Mouse (Mus musculus) gonadal fat pad, adult 2 months (tissue): ENCODE measurements around the gene Il11ra1. TPM values are rescaled to one million over a fixed set of nuclear protein-coding genes. Genes with fewer than 3 reads are reported as not detected.
"Not testable (repeated sequence)": the region's sequence is repeated elsewhere in the genome, so short reads cannot be mapped to it uniquely, and the experiment has no call there.

ENCODE experiments used
- DNase-seq: peaks from one replicate; pipeline ENCODE4 v3.0.0-alpha.2; 2012; ENCODE audit warnings: low read depth
- polyA plus RNA-seq: library from polyadenylated mRNA; depleted of rRNA; stranded (reverse); fragments of >200 nt; gene quantifications from 2 replicates; pipeline ENCODE4 v1.2.3, GENCODE M21; 2012; rRNA removed

The Il11ra1 gene
- polyA plus RNA-seq, 1 experiment: 81.0 TPM

DNA sequence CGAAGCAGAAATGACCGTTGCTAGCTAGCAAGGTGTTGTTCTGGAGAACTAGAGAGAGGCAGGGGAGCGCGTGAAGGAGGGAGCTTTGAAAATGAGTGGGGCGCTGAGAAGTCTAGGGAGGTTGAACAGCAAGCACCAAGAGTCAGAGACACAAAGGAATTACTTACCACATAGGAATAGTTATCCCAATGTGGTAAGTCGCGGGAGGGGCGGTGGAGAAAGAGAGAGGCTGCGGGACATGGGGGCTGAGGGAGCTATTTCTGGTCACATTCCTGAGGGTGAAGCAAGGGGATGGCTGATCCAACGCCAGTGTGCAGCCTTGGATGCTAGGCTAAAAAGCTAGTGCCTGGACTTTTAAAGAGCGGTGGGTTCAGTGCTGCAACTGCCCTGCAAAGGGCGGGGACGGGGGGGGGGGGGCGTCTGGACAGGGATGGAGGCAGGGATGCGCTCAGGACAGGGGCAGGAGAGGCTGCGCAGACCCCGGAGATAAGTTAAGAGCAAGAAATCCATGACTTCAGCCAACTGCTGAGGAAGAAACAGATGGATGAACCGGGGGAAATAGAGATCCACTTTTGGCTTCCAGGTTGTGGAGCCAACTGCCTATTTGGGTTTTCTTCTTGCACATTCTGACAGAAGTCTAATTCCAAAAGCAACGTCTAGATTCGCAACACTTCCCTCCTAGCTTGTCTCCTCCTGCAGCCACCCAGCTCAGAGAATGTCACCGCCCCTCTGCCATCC lies 82.1 kb downstream of the Il11ra1 start:
- DNase-seq: not testable (repeated sequence)

DNA sequence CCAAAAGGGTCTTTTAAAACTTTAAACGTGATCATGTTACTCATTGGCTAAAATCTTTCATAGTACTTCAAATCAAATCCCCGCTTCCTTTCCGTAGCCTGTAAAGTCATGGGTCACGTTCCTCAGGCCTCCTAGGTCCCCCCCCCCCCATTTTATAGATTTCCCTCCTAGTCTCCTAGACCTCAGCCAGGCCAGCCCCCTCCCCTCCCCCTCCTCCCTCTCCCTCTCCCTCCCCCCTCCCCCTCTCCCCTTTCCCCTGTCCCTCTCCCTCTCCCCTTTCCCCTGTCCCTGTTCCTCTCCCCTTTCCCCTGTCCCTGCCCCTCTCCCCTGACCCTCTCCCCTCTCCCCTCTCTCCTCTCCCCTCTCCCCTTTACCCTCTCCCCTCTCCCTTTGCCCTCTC lies 82.9 kb downstream of the Il11ra1 start:
- not testable (repeated sequence) for DNase-seq

DNA sequence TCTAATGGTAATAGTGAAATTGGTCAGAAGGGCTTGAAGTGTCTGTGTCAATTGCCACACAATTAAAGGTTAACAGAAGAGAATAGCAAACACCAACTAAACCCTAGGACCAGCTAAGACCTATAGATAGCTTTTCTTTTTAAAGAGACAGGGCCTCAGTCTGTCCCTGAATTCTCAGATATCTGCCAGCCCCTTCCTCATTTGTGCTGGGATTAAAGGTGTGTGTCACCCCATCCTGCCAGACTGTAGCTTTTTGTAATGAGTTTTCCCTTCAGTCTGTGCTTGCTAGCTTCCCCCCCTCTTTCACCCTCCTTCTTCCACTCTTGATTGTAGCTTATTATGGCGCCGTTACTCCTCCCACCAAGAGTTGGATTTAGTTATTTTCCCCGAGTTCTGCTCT lies 83.4 kb downstream of the Il11ra1 start:
- DNase-seq: not testable (repeated sequence)

Other genes with a start within 250 kb of the Il11ra1 start
- 1.1 TPM in 2 replicates for gene Kif24, start 235.1 kb upstream of the Il11ra1 start, polyA plus RNA-seq
- gene Nudt2, start 234.8 kb upstream of the Il11ra1 start, polyA plus RNA-seq: 23.6 and 24.1 TPM in 2 replicates
- 16.2 and 17.2 TPM in 2 replicates for gene AI464131, start 196.9 kb upstream of the Il11ra1 start, polyA plus RNA-seq
- 5.6 and 11.1 TPM in 2 replicates for gene 1110017D15Rik, start 182.7 kb upstream of the Il11ra1 start, polyA plus RNA-seq
- gene Fam219a, start 130.5 kb upstream of the Il11ra1 start, polyA plus RNA-seq: 16.5 and 22.6 TPM in 2 replicates
- gene Dnaic1, start 130.2 kb upstream of the Il11ra1 start, polyA plus RNA-seq: 1.5 and 1.6 TPM in 2 replicates
- gene Enho, start 59.7 kb upstream of the Il11ra1 start, polyA plus RNA-seq: 13.0 and 17.2 TPM in 2 replicates
- 10.7 and 12.1 TPM in 2 replicates for gene Cntfr, start 2.9 kb upstream of the Il11ra1 start, polyA plus RNA-seq
- gene Rpp25l, start 13.5 kb downstream of the Il11ra1 start, polyA plus RNA-seq: 32.6 and 36.2 TPM in 2 replicates
- 77.0 and 98.9 TPM in 2 replicates for gene Dctn3, start 23.2 kb downstream of the Il11ra1 start, polyA plus RNA-seq
- gene Arid3c, start 31.2 kb downstream of the Il11ra1 start, polyA plus RNA-seq: not detected in 2 replicates
- 55.6 and 64.3 TPM in 2 replicates for gene Galt, start 55.2 kb downstream of the Il11ra1 start, polyA plus RNA-seq
- gene Sigmar1, start 56.2 kb downstream of the Il11ra1 start, polyA plus RNA-seq: 147 and 200 TPM in 2 replicates
- gene Ccl27a, start 74.3 kb downstream of the Il11ra1 start, polyA plus RNA-seq: 38.8 and 48.3 TPM in 2 replicates
- gene Gm21541, start 203.6 kb downstream of the Il11ra1 start, polyA plus RNA-seq: 15.9 and 18.7 TPM in 2 replicates
- 1.6 and 3.8 TPM in 2 replicates for gene Gm20878, start 241.6 kb downstream of the Il11ra1 start, polyA plus RNA-seq